Mouse (Mus musculus) adrenal gland, postnatal 25 days (tissue): ENCODE data around the gene Stx4a. TPM values are rescaled to one million over a fixed set of nuclear protein-coding genes. Genes with fewer than 3 reads are reported as not detected.

Experiments
- total RNA-seq: library from RNA; stranded (reverse); gene quantifications from 2 replicates; pipeline ENCODE4 v1.2.3, GENCODE M21; 2021

Stx4a gene
- total RNA-seq, 1 experiment from 2014 or later = 122 TPM

Other genes starting within 250 kb of the Stx4a start
- 12.7 and 15.4 TPM in 2 replicates for gene Ccdc189, start 235.7 kb upstream of the Stx4a start, total RNA-seq
- gene Rnf40, start 235.5 kb upstream of the Stx4a start, total RNA-seq = 60.6 and 69.6 TPM in 2 replicates
- gene Zfp629, start 208.5 kb upstream of the Stx4a start, total RNA-seq = 25.1 and 25.4 TPM in 2 replicates
- gene Bcl7c, start 115.4 kb upstream of the Stx4a start, total RNA-seq = 64.9 and 114 TPM in 2 replicates
- gene Ctf1, start 111.6 kb upstream of the Stx4a start, total RNA-seq = 2.5 and 2.6 TPM in 2 replicates
- not detected in 2 replicates for gene Ctf2, start 92.1 kb upstream of the Stx4a start, total RNA-seq
- 18.3 and 18.5 TPM in 2 replicates for gene Fbxl19, start 79.8 kb upstream of the Stx4a start, total RNA-seq
- 31.5 and 37.2 TPM in 2 replicates for gene Orai3, start 54.5 kb upstream of the Stx4a start, total RNA-seq
- gene Setd1a, start 47.6 kb upstream of the Stx4a start, total RNA-seq = 36.9 and 49.8 TPM in 2 replicates
- 4.4 and 6.9 TPM in 2 replicates for gene Gm49388, start 38.7 kb upstream of the Stx4a start, total RNA-seq
- gene Hsd3b7, start 23.7 kb upstream of the Stx4a start, total RNA-seq = 49.1 and 66.2 TPM in 2 replicates
- 4.2 and 8.0 TPM in 2 replicates for gene Stx1b, start 255 bp downstream of the Stx4a start, total RNA-seq
- gene Zfp646, start 51.9 kb downstream of the Stx4a start, total RNA-seq = 41.2 and 42.2 TPM in 2 replicates
- gene Zfp668, start 52.5 kb downstream of the Stx4a start, total RNA-seq = 9.3 and 11.3 TPM in 2 replicates
- 1.2 and 2.2 TPM in 2 replicates for gene Prss53, start 66.7 kb downstream of the Stx4a start, total RNA-seq
- not detected in 2 replicates for gene Gm21974, start 71.2 kb downstream of the Stx4a start, total RNA-seq
- gene Vkorc1, start 71.3 kb downstream of the Stx4a start, total RNA-seq = 69.5 and 76.6 TPM in 2 replicates
- gene Bckdk, start 79.8 kb downstream of the Stx4a start, total RNA-seq = 119 and 123 TPM in 2 replicates
- 30.0 and 32.6 TPM in 2 replicates for gene Kat8, start 88.2 kb downstream of the Stx4a start, total RNA-seq
- 0.15 TPM in 1 of 2 replicates, not detected in the other for gene Prss8, start 105.8 kb downstream of the Stx4a start, total RNA-seq
- 4.4 and 9.7 TPM in 2 replicates for gene Prss36, start 122.4 kb downstream of the Stx4a start, total RNA-seq
- 189 and 309 TPM in 2 replicates for gene Fus, start 143.2 kb downstream of the Stx4a start, total RNA-seq
- 2.8 and 5.5 TPM in 2 replicates for gene Pycard, start 169.6 kb downstream of the Stx4a start, total RNA-seq
- gene Trim72, start 179.7 kb downstream of the Stx4a start, total RNA-seq = 0.24 TPM in 1 of 2 replicates, not detected in the other
- gene Itgam, start 238.3 kb downstream of the Stx4a start, total RNA-seq = 2.5 and 2.9 TPM in 2 replicates
- not detected in 2 replicates for gene Gm49368, start 238.4 kb downstream of the Stx4a start, total RNA-seq